Mouse (Mus musculus) testis, adult 2 months (tissue): ENCODE measurements around the gene Igfbp5.

Experiments used
- CTCF ChIP-seq: fragments of 200-500 bp; IDR thresholded peaks from 2 replicates; pipeline ENCODE4 v1.5.1; 2012; ENCODE audit warnings: low read depth, mild to moderate bottlenecking, inconsistent platforms, low read length, moderate library complexity; ENCODE audit not compliant: control insufficient read depth, insufficient read depth, insufficient replicate concordance
- POLR2A ChIP-seq: fragments of 200-500 bp; IDR thresholded peaks from 2 replicates; pipeline ENCODE4 v1.6.1; 2012; ENCODE audit warnings: low read depth, mild to moderate bottlenecking, inconsistent platforms, low read length, moderate library complexity; ENCODE audit not compliant: control insufficient read depth

- TF ChIP-seq POLR2A: no peak
- TF ChIP-seq CTCF: no peak
Observed at GRCm38 (mm10) chr1:72823751-72824706, 50.7 kb downstream of the Igfbp5 start, which contains the start of gene Igfbp2.
